Mouse (Mus musculus) MEL (cell line): Measurements from ENCODE around the gene Rbp2.

Experiments used
- CTCF ChIP-seq, 3 experiments: IDR thresholded peaks in 2 of 3; conservative IDR thresholded peaks in 1 of 3; 2 replicates each; pipeline ENCODE4 v1.5.1; 2011 to 2012; ENCODE audit warnings: low read length in 3 of 3, low read depth in 2 of 3, mild to moderate bottlenecking in 2 of 3, improper control_type of control experiment in 1 of 3, inconsistent platforms in 1 of 3, mixed read lengths in 1 of 3, moderate library complexity in 1 of 3; ENCODE audit not compliant: control insufficient read depth in 1 of 3, insufficient read depth in 1 of 3, poor library complexity in 1 of 3, severe bottlenecking in 1 of 3
- GABPA ChIP-seq: IDR thresholded peaks from 2 replicates; pipeline ENCODE4 v1.6.1; 2012; ENCODE audit warnings: low read depth, mild to moderate bottlenecking, inconsistent platforms, low read length, improper control_type of control experiment, moderate library complexity
- POLR2A ChIP-seq, 2 experiments: IDR thresholded peaks; 2 replicates each; pipeline ENCODE4 v1.6.1; 2011 to 2012; ENCODE audit warnings: low read length in 2 of 2, mild to moderate bottlenecking in 2 of 2, control low read depth in 1 of 2, improper control_type of control experiment in 1 of 2, low read depth in 1 of 2, moderate library complexity in 1 of 2; ENCODE audit not compliant: control insufficient read depth in 1 of 2, insufficient read depth in 1 of 2, poor library complexity in 1 of 2
- RAD21 ChIP-seq: IDR thresholded peaks from 2 replicates; pipeline ENCODE4 v1.6.1; 2011; ENCODE audit warnings: mild to moderate bottlenecking, low read depth, low read length, improper control_type of control experiment

GRCm38 (mm10) chr9:98491071-98491470, 5.2 kb downstream of the Rbp2 start:
- no peak for TF ChIP-seq RAD21
- TF ChIP-seq POLR2A (IDR thresholded peaks at IDR 0.05; ENCODE audit: control insufficient read depth in 1 of 2, insufficient read depth in 1 of 2, low read depth in 1 of 2, low read length in 2 of 2, poor library complexity in 1 of 2): no peak
- TF ChIP-seq GABPA: no peak
- no peak for TF ChIP-seq CTCF (IDR thresholded peaks at IDR 0.05 in 2 of 3, conservative IDR thresholded peaks at IDR 0.05 in 1 of 3; ENCODE audit: control insufficient read depth in 1 of 3, insufficient read depth in 1 of 3, low read depth in 2 of 3, low read length in 3 of 3, poor library complexity in 1 of 3, severe bottlenecking in 1 of 3)
